8 mouse cellular contexts compared by ENCODE assay signal in genomic region chr17:87460669-87461498, GRCm38 (mm10). TPM values are rescaled to one million over a fixed set of nuclear protein-coding genes. Genes with fewer than 3 reads are reported as not detected.
DNase-seq lines count a peak whose midpoint lies in the region; ATAC-seq and TF ChIP-seq lines count a peak whose summit lies in the region.

No protein-coding gene starts in this region.

- H3K9me3 ChIP-seq in forebrain, postnatal 0 days (ENCODE audit: low read length): no peaks in the 10 kb centered on the region

- no peak overlapping the region for H3K4me3 ChIP-seq in liver, adult 2 months (ENCODE audit: insufficient read depth, low read depth, low read length)
- no peak overlapping the region for H3K4me3 ChIP-seq in forebrain, postnatal 0 days (ENCODE audit: low read depth, low read length)
- no peak overlapping the region for H3K4me3 ChIP-seq in small intestine, adult 2 months (ENCODE audit: low read depth, low read length)

- no peak overlapping the region for H3K9ac ChIP-seq in liver, adult 2 months (ENCODE audit: low read depth, low read length)
- H3K9ac ChIP-seq in forebrain, postnatal 0 days: peak overlapping the region; percentile 28

- no peak for DNase-seq in liver, adult 2 months (ENCODE audit: extremely low read depth, low read depth, low spot score)
- DNase-seq in liver: no peak
- peak; percentile 60 for DNase-seq in forebrain, postnatal 0 days
- DNase-seq in kidney, postnatal 25 days: peak; percentile 52 to 75
- no peak for DNase-seq in adrenal gland, postnatal 10 days
- DNase-seq in retina, embryonic 14.5 days (ENCODE audit: low spot score): no peak
- no peak for DNase-seq in cerebellum, postnatal 14 days

- H3K4me2 ChIP-seq in forebrain, postnatal 0 days (ENCODE audit: low read depth): peak overlapping the region; percentile 36

- 80% methylated on average over 17 of the region's 17 CpGs for WGBS in liver, adult 2 months
- WGBS in forebrain, postnatal 0 days: 16% methylated on average over 17 of the region's 17 CpGs
- 77% methylated on average over 17 of the region's 17 CpGs for WGBS in small intestine, adult 2 months

- peak overlapping the region; percentile 64 for H3K27ac ChIP-seq in liver, adult 2 months (replicated peaks; ENCODE audit: insufficient read depth, low read depth, low read length)
- peak overlapping the region; percentile 70 for H3K27ac ChIP-seq in forebrain, postnatal 0 days (ENCODE audit: low read depth, low read length)
- 0 out of 2 replicates have a peak overlapping the region, but pooled peaks have one; percentile 2 for H3K27ac ChIP-seq in small intestine, adult 2 months (ENCODE audit: insufficient read depth, low read depth, low read length)

- H3K36me3 ChIP-seq in liver, adult 2 months (ENCODE audit: control insufficient read depth, insufficient read depth, low read length): no peaks in the 10 kb centered on the region
- no peaks in the 10 kb centered on the region for H3K36me3 ChIP-seq in forebrain, postnatal 0 days (ENCODE audit: insufficient read depth)
- no peaks in the 10 kb centered on the region for H3K36me3 ChIP-seq in small intestine, adult 2 months (ENCODE audit: control insufficient read depth, insufficient read depth, low read length)

- ATAC-seq in forebrain, postnatal 0 days: peak; percentile 68

- H3K27me3 ChIP-seq in liver, adult 2 months (ENCODE audit: control insufficient read depth, insufficient read depth, low read length): no peaks in the 10 kb centered on the region
- H3K27me3 ChIP-seq in forebrain, postnatal 0 days (ENCODE audit: insufficient read depth, low read length): no peaks in the 10 kb centered on the region
- no peaks in the 10 kb centered on the region for H3K27me3 ChIP-seq in small intestine, adult 2 months (ENCODE audit: control insufficient read depth, insufficient read depth, low read length)

- no peaks in the 10 kb centered on the region for H3K79me2 ChIP-seq in liver, adult 2 months (ENCODE audit: control insufficient read depth, insufficient read depth, low read length)

- TF ChIP-seq POLR2A in liver, adult 2 months (IDR thresholded peaks at IDR 0.05; ENCODE audit: extremely low read depth, insufficient read depth, low read length): no peak
- TF ChIP-seq POLR2A in small intestine, adult 2 months (IDR thresholded peaks at IDR 0.05; ENCODE audit: low read depth, low read length): no peak

- no peak for TF ChIP-seq CTCF in liver, adult 2 months (IDR thresholded peaks at IDR 0.05; ENCODE audit: low read depth, low read length)
- TF ChIP-seq CTCF in forebrain, postnatal 0 days (IDR thresholded peaks at IDR 0.05; ENCODE audit: low read depth): no peak
- no peak for TF ChIP-seq CTCF in small intestine, adult 2 months (IDR thresholded peaks at IDR 0.05; ENCODE audit: extremely low read depth, insufficient read length, insufficient replicate concordance, low read depth, low read length)

- peaks cover 15% of the 10 kb centered on the region; the same call in 1 of the 2 replicates for H3K4me1 ChIP-seq in liver, adult 2 months (ENCODE audit: control insufficient read depth, insufficient read depth, low read length)
- H3K4me1 ChIP-seq in forebrain, postnatal 0 days (ENCODE audit: insufficient read depth): peaks cover 31% of the 10 kb centered on the region
- peaks cover 6% of the 10 kb centered on the region for H3K4me1 ChIP-seq in small intestine, adult 2 months (ENCODE audit: control insufficient read depth, insufficient read depth, insufficient read length, low read length)

RNA-seq across cellular contexts. Expression of gene Calm2, which starts 14.1 kb away (rescaled TPM):
- 181 and 257 TPM in 2 replicates for total RNA-seq in liver, adult 2 months (2014; rRNA removed)
- 19.7 and 20.9 TPM in 2 replicates for polyA plus RNA-seq in liver, adult 2 months (2012; rRNA removed)
- 1,563 and 1,794 TPM in 2 replicates for total RNA-seq in forebrain, postnatal 0 days (2014; rRNA removed)
- 3,264 and 3,401 TPM in 2 replicates for polyA plus RNA-seq in forebrain, postnatal 0 days (2015; fragmentation: Nextera tagmentation; extraction: Ambion mirVana)
- 7.3 and 22.8 TPM in 2 replicates for polyA plus RNA-seq in small intestine, adult 2 months (2012; rRNA removed)
- 100 to 1,000 TPM; 380 to 407 TPM for total RNA-seq in adrenal gland, postnatal 10 days (2021)

RNA-seq across cellular contexts. Expression of gene Stpg4, which starts 33.3 kb away (rescaled TPM):
- not detected in 2 replicates for total RNA-seq in liver, adult 2 months (2014; rRNA removed)
- not detected in 2 replicates for polyA plus RNA-seq in liver, adult 2 months (2012; rRNA removed)
- not detected in 2 replicates for total RNA-seq in forebrain, postnatal 0 days (2014; rRNA removed)
- not detected in 2 replicates for polyA plus RNA-seq in forebrain, postnatal 0 days (2015; fragmentation: Nextera tagmentation; extraction: Ambion mirVana)
- polyA plus RNA-seq in small intestine, adult 2 months (2012; rRNA removed): not detected in 2 replicates
- not detected for total RNA-seq in adrenal gland, postnatal 10 days (2021)

Comparison
In these comparisons a context has a peak if more than half of its experiments do, and no peak if none do; other contexts are left out.
1. DNase-seq: peak in forebrain, postnatal 0 days (single experiment) and kidney, postnatal 25 days (2 of 2); none in liver, adult 2 months (single experiment), liver (single experiment), adrenal gland, postnatal 10 days (single experiment), retina, embryonic 14.5 days (single experiment) and cerebellum, postnatal 14 days (0 of 2).
2. H3K27ac ChIP-seq: peak in every context shown above with its lines; median percentile 70 in forebrain, postnatal 0 days; 64 in liver, adult 2 months; 2 in small intestine, adult 2 months.